Mouse (Mus musculus) midbrain, embryonic 13.5 days (tissue): Measurements from ENCODE around the gene Zdhhc19. TPM values are rescaled to one million over a fixed set of nuclear protein-coding genes. Genes with fewer than 3 reads are reported as not detected.

ENCODE experiments used
- ATAC-seq: fragments of 200-750 bp; cut with Nextera tagmentation; 2 replicates; pipeline ENCODE4 v1.8.0; 2017; ENCODE audit warnings: mild to moderate bottlenecking, moderate TSS enrichment, moderate library complexity
- H3K27ac ChIP-seq: fragments of 300-500 bp; sonication (generic); 2 replicates; pipeline ENCODE4 v1.5.1; 2015; ENCODE audit warnings: inconsistent platforms, mild to moderate bottlenecking, moderate library complexity
- H3K27me3 ChIP-seq: fragments of 300-500 bp; sonication (generic); 2 replicates; pipeline ENCODE4 v1.6.1; 2015; ENCODE audit warnings: mild to moderate bottlenecking, inconsistent platforms
- H3K36me3 ChIP-seq: fragments of 300-500 bp; sonication (generic); 2 replicates; pipeline ENCODE4 v1.6.1; 2015; ENCODE audit warnings: mild to moderate bottlenecking, inconsistent platforms
- H3K4me1 ChIP-seq: fragments of 300-500 bp; sonication (generic); replicated peaks from 2 replicates; pipeline ENCODE4 v1.6.1; 2015; ENCODE audit warnings: inconsistent platforms
- H3K4me2 ChIP-seq: fragments of 300-500 bp; sonication (generic); replicated peaks from 2 replicates; pipeline ENCODE4 v1.6.1; 2015; ENCODE audit warnings: moderate library complexity, mild to moderate bottlenecking, inconsistent platforms
- H3K4me3 ChIP-seq: fragments of 300-500 bp; sonication (generic); replicated peaks from 2 replicates; pipeline ENCODE4 v1.5.1; 2015; ENCODE audit warnings: mild to moderate bottlenecking, inconsistent platforms
- H3K9ac ChIP-seq: fragments of 300-500 bp; sonication (generic); replicated peaks from 2 replicates; pipeline ENCODE4 v1.6.1; 2015; ENCODE audit warnings: mild to moderate bottlenecking, inconsistent platforms
- H3K9me3 ChIP-seq: fragments of 300-500 bp; sonication (generic); 2 replicates; pipeline ENCODE4 v1.6.1; 2016; ENCODE audit warnings: mild to moderate bottlenecking, inconsistent platforms
- WGBS: fragments of 180-500 bp; shearing (Covaris S2); methylation state at CpG from one replicate; pipeline ENCODE4 v1.1.7; 2015; 5-methylcytosine and 5-hydroxymethylcytosine counted together
- polyA plus RNA-seq: library from polyadenylated mRNA; unstranded; fragments of >200 nt; fragmentation: Nextera tagmentation; extraction: Ambion mirVana; gene quantifications from 2 replicates; pipeline ENCODE4 v1.2.1, GENCODE M21; 2015

Zdhhc19 gene
- polyA plus RNA-seq, 1 experiment from 2014 or later, result not detected

DNA sequence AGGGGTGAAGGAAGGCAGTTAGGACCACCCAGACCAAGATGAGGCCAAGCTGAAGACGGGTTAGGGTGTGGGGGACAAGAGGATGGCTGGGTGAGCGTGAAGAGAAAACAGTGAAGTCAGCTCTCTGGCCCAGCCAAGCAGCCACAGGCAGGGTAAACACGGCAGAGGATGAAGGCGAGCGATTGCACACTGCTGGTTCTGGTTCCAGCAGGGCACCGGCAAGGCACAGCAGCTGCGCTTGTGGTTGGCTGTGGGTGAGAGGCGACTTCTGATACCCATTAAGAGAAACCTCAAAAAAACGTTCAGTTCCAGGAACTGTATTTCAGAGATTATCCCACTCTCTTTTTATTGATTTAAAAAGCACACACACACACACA lies 24.3 kb downstream of the Zdhhc19 start:
- Histone ChIP-seq H3K4me3 (no peak overlapping the region), H3K9ac (0 out of 2 replicates have a peak overlapping the region, but pooled peaks have one; percentile 14), H3K27ac (0 out of 2 replicates have a peak overlapping the region, but pooled peaks have one; percentile 11), H3K36me3 (no peaks in the 10 kb centered on the region), H3K27me3 (no peaks in the 10 kb centered on the region; the same call in 1 of the 2 replicates), H3K4me2 (no peak overlapping the region), H3K9me3 (no peaks in the 10 kb centered on the region), H3K4me1 (peaks cover 31% of the 10 kb centered on the region)
- WGBS, result 62% methylated on average over 9 of the region's 9 CpGs
- no peak for ATAC-seq

DNA sequence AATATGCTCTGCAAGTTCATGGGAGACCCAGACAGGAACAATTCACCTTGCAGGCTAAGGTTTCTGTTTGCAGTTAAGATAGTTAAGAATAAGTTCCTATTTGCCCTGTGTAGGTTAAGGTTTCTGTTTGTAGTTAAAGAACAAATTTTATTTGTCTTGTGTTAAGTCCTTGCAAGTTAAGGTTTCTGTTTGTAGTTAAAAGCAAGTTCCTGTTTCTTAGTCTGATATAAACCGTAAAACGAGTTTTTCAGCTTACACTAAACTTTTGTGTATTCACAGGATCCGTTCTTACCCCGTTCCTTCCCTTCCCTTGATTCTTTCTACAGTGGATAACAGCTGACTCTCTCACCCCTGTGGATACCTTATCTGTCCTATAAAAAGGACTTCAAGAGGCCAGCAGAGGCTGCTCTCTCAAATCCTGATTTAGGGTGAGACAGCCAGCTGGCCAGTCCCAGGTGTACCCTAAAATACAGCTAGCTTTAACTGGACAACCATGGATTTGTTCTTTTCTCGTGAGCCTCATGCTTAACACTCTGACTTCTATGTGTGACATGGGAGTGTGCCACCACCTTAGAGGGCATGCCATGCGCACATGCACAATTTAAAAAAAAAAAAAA lies 26.6 kb downstream of the Zdhhc19 start:
- no peaks in the 10 kb centered on the region for H3K36me3 ChIP-seq
- H3K27me3 ChIP-seq, result no peaks in the 10 kb centered on the region; the same call in 1 of the 2 replicates
- peaks cover 16% of the 10 kb centered on the region for H3K4me1 ChIP-seq
- WGBS, result 91% methylated on average over 6 of the region's 6 CpGs
- H3K4me3 ChIP-seq, result no peak overlapping the region
- H3K9ac ChIP-seq, result no peak overlapping the region
- H3K4me2 ChIP-seq, result no peak overlapping the region
- no peaks in the 10 kb centered on the region for H3K9me3 ChIP-seq
- H3K27ac ChIP-seq, result no peak overlapping the region
- ATAC-seq, result no peak

DNA sequence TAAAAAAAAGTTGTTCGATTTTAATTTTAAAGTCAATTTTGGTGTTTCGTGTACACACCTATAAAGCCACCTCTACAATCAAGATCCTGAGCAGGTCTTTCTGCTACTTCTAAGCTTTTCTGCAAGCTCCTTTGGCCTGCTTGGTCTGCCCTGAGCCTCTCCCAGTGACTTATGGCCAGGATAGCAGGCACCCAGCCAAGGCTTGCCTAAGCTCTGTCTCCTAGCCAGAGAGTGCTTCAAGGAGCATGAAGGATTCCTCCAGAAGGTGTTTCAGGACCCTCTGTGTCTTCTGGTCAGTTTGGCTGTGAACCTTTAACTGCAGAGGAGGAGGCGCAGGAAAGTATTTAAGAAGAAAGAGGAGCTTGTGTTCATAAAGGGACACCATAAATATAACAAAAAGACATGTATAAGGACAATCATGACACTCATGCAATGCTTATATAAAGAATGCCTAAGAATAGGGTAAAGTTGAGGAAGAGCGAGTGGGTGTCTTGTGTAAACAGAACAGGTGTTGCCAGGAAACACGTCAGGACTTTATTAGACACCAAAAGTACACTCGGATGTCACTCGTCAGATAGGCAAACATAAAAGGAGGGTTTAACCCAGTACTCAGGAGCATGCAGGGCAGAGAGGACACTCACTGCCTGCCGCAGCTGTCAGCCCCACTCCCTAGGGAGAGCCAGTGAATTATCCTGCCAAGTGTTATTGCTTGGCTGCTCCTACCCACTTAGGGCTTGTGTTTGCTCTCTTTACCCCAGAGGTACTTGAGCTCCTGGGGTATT lies 27.6 kb downstream of the Zdhhc19 start:
- H3K27me3 ChIP-seq, result no peaks in the 10 kb centered on the region; the same call in 1 of the 2 replicates
- H3K4me3 ChIP-seq, result no peak overlapping the region
- peak; percentile 87 for ATAC-seq
- H3K9ac ChIP-seq, result no peak overlapping the region
- H3K4me1 ChIP-seq, result peaks cover 16% of the 10 kb centered on the region
- peak overlapping the region; percentile 64; the same call in 1 of the 2 replicates for H3K27ac ChIP-seq
- H3K4me2 ChIP-seq, result no peak overlapping the region
- no peaks in the 10 kb centered on the region for H3K9me3 ChIP-seq
- no peaks in the 10 kb centered on the region for H3K36me3 ChIP-seq
- 57% methylated on average over 8 of the region's 8 CpGs for WGBS

DNA sequence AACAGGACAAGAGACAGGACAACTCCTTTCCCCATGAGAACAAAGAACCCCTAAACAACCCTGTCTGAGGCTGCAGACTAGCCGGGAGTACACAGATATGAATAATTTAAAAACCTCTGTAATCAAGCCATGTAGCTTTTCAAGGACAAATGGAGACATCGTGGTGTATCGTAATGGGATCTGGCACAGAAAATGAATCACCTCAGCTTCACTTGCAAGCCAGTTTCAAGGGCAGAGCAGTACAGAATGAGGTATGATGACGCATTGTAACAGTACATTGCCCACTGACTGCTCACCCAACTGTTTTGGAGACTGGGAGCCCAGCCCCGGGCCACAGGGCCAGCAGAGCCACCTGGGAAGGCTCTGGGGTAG lies 28.2 kb downstream of the Zdhhc19 start:
- H3K27ac ChIP-seq, result peak overlapping the region; percentile 64
- H3K9me3 ChIP-seq, result no peaks in the 10 kb centered on the region
- WGBS, result 45% methylated on average over 5 of the region's 5 CpGs
- no peak overlapping the region for H3K4me3 ChIP-seq
- no peak overlapping the region for H3K4me2 ChIP-seq
- peaks cover 16% of the 10 kb centered on the region for H3K4me1 ChIP-seq
- ATAC-seq, result peak; percentile 48
- no peaks in the 10 kb centered on the region; the same call in 1 of the 2 replicates for H3K27me3 ChIP-seq
- no peak overlapping the region for H3K9ac ChIP-seq
- no peaks in the 10 kb centered on the region for H3K36me3 ChIP-seq

DNA sequence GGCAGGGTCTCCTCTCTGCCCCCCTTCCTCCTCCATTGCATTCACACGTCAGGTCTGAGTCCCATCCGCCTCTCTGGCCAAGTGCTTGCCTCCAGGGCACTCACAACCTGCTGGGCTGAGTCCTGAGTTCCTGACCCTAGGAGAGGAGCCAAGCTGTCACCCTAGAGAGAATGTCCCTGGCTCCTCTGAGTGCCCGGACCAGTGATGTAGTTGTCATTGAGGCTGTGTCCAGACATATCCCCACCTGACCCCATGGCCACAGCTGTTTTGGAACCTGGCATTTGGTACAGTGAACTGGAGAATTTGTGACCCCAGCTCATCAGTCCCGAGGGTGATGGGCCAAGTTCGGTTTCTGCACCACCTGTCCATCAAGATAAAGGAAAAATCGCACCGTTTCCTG lies 30.8 kb downstream of the Zdhhc19 start:
- Histone ChIP-seq H3K4me3 (no peak overlapping the region), H3K27me3 (no peaks in the 10 kb centered on the region), H3K27ac (no peak overlapping the region), H3K4me2 (no peak overlapping the region), H3K9ac (no peak overlapping the region), H3K4me1 (peaks cover 13% of the 10 kb centered on the region), H3K9me3 (no peaks in the 10 kb centered on the region), H3K36me3 (no peaks in the 10 kb centered on the region)
- no peak for ATAC-seq
- WGBS, result 74% methylated on average over 7 of the region's 7 CpGs

DNA sequence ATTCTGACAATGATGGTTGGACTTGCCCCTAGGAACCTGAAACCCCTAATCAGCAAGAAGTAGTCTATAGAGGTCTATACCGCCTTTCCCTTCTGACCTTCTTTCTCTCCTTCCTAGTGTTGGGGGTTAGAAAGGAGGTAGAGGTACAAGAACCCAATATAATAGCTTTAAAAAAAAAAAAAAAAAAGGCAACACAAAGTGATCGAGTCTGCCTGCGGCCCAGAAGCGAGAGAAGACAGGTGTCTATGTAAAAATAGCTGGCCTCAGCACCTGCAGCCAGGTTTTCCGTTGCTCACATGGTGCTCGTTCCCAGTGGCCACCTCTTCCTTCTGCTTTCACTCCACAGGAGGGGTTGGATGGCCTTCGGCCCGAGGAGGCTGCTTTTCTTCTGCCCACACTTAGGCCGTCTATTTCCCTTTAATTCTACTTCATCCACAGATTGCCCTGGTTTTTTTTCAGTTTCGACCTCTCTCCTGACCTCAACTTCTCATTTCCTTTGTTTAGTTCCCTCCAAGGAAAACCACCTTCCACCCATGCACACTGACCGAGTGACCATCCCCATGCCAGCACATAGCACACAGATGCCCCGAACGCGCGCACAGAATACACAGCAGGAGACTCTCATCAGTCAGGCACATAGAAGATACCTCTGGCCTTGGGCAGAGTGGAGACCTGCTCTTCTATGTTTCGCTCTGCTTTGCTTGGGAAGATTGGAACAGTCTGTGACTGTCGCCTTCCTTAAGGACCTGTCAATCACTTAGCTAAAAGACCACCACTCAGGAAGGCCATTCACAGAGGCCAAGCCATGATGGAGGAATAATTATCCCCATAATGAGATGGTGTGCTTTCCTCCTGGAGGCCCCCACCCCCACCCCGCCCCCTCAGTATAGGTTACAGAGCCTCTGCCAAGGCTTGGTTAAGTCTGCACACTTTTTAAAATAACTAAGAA lies 37.1 kb downstream of the Zdhhc19 start:
- no peaks in the 10 kb centered on the region for H3K36me3 ChIP-seq
- no peaks in the 10 kb centered on the region for H3K27me3 ChIP-seq
- no peak overlapping the region for H3K4me3 ChIP-seq
- H3K9me3 ChIP-seq, result no peaks in the 10 kb centered on the region
- no peak overlapping the region for H3K4me2 ChIP-seq
- 52% methylated on average over 18 of the region's 18 CpGs for WGBS
- H3K27ac ChIP-seq, result no peak overlapping the region
- ATAC-seq, result 0 out of 2 replicates have a peak, but pooled peaks have one; percentile 50
- no peak overlapping the region for H3K9ac ChIP-seq
- H3K4me1 ChIP-seq, result peaks cover 18% of the 10 kb centered on the region

GRCm38 (mm10) chr16:32535157-32535751 lies 39.2 kb downstream of the Zdhhc19 start:
- no peak overlapping the region for H3K4me3 ChIP-seq
- WGBS, result 22% methylated on average over 5 of the region's 5 CpGs
- no peak for ATAC-seq
- no peak overlapping the region for H3K27ac ChIP-seq
- H3K36me3 ChIP-seq, result no peaks in the 10 kb centered on the region
- no peaks in the 10 kb centered on the region for H3K27me3 ChIP-seq
- no peaks in the 10 kb centered on the region for H3K9me3 ChIP-seq
- no peak overlapping the region for H3K4me2 ChIP-seq
- H3K4me1 ChIP-seq, result peaks cover 23% of the 10 kb centered on the region
- no peak overlapping the region for H3K9ac ChIP-seq

GRCm38 (mm10) chr16:32537867-32538660 lies 42.0 kb downstream of the Zdhhc19 start:
- H3K4me2 ChIP-seq, result no peak overlapping the region

DNA sequence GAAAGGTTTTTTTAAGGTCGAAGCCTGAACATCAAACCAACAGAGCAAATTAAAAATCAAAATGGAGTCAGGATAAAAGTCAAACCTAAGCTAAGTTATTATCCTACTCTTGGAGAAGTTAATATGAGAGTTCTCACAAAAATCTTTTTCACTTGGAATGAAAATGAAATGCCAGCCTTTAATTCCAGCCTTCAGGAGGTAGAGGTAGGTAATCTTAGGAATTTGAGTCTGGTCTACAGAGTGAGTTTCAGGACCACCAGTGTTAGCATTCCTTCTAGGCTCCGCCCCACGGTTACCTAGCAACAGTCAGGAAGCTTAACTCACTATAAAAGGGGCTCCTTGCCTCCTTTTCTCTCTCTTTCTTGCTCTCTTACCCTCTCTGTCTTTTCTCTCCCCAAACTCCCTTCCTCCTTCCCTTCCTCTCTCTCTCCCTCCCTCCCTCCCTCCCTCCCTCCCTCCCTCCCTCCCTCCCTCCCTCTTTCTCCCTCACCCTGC lies 42.7 kb downstream of the Zdhhc19 start:
- no peak overlapping the region for H3K4me3 ChIP-seq
- H3K4me2 ChIP-seq, result no peak overlapping the region
- H3K4me1 ChIP-seq, result peaks cover 17% of the 10 kb centered on the region
- no peaks in the 10 kb centered on the region for H3K9me3 ChIP-seq
- ATAC-seq, result no peak
- H3K9ac ChIP-seq, result no peak overlapping the region
- WGBS, result 20% methylated on average over 3 of the region's 3 CpGs
- no peaks in the 10 kb centered on the region for H3K27me3 ChIP-seq
- no peaks in the 10 kb centered on the region for H3K36me3 ChIP-seq
- H3K27ac ChIP-seq, result no peak overlapping the region

More at GRCm38 (mm10) chr16:32537867-32538660, 42.0 kb downstream of the Zdhhc19 start:
- Histone ChIP-seq H3K27ac (no peak overlapping the region; the same call in 1 of the 2 replicates), H3K9me3 (no peaks in the 10 kb centered on the region), H3K4me3 (no peak overlapping the region), H3K4me1 (peaks cover 22% of the 10 kb centered on the region), H3K9ac (no peak overlapping the region), H3K27me3 (no peaks in the 10 kb centered on the region), H3K36me3 (no peaks in the 10 kb centered on the region)
- WGBS, result 35% methylated on average over 5 of the region's 5 CpGs
- no peak for ATAC-seq

- H3K9ac ChIP-seq, result no peak overlapping the region
- no peaks in the 10 kb centered on the region for H3K27me3 ChIP-seq
- no peak overlapping the region for H3K4me2 ChIP-seq
- H3K36me3 ChIP-seq, result no peaks in the 10 kb centered on the region
- H3K27ac ChIP-seq, result no peak overlapping the region
- H3K9me3 ChIP-seq, result no peaks in the 10 kb centered on the region
- no peak for ATAC-seq
- H3K4me1 ChIP-seq, result peaks cover 8% of the 10 kb centered on the region
- WGBS, result 89% methylated on average over 6 of the region's 6 CpGs
- H3K4me3 ChIP-seq, result no peak overlapping the region
Observed at GRCm38 (mm10) chr16:32541338-32542179, 45.5 kb downstream of the Zdhhc19 start.
